Mouse (Mus musculus) heart, adult 10 weeks (tissue): ENCODE data around the gene Cldnd2. TPM values are rescaled to one million over a fixed set of nuclear protein-coding genes. Genes with fewer than 3 reads are reported as not detected.

Experiments
- polyA plus RNA-seq: library from polyadenylated mRNA; stranded (reverse); fragments of 350-450 nt; fragmentation: Illumina TruSeq; extraction: RNeasy Lipid Tissue Mini Kit (QIAGEN cat#74804); gene quantifications from one replicate; pipeline ENCODE4 v1.2.3, GENCODE M21; 2014; ENCODE audit warnings: low read depth, low replicate concordance

Cldnd2 gene
- polyA plus RNA-seq, result not detected

GRCm38 (mm10) chr7:43440482-43440881 lies at the start of gene Cldnd2:
Gene Cldnd2 (plus strand): TSS chr7:43440782.

GRCm38 (mm10) chr7:43408131-43408553 lies 32.4 kb upstream of the Cldnd2 start, which contains the start of gene Siglecg:
Gene Siglecg (plus strand): TSS chr7:43408204.

GRCm38 (mm10) chr7:43427406-43427805 lies 13.2 kb upstream of the Cldnd2 start, which contains the start of gene Lim2:
Gene Lim2 (plus strand): TSS chr7:43427670.

GRCm38 (mm10) chr7:43436341-43437255 lies 4.0 kb upstream of the Cldnd2 start, which contains the start of gene Nkg7:
Gene Nkg7 (plus strand): TSS chr7:43437073.

GRCm38 (mm10) chr7:43443917-43444293 lies 3.3 kb downstream of the Cldnd2 start, which contains the start of the genes Etfb and Gm45233:
Gene Etfb (plus strand): TSS chr7:43444083.
Gene Gm45233 (plus strand): TSS chr7:43444128.

GRCm38 (mm10) chr7:43462851-43463250 lies 22.3 kb downstream of the Cldnd2 start, which contains the start of gene Vsig10l:
Gene Vsig10l (plus strand): TSS chr7:43463151.

GRCm38 (mm10) chr7:43489631-43490125 lies 49.1 kb downstream of the Cldnd2 start, which contains the start of gene Iglon5:
Gene Iglon5 (minus strand): TSS chr7:43490075.

Other genes starting within 250 kb of the Cldnd2 start
- gene Zfp715, start 127.5 kb upstream of the Cldnd2 start, polyA plus RNA-seq, result 25.7 TPM
- not detected for gene Siglecf, start 89.4 kb upstream of the Cldnd2 start, polyA plus RNA-seq
- gene Siglecg, start 32.6 kb upstream of the Cldnd2 start, polyA plus RNA-seq, result 0.42 TPM
- gene Lim2, start 13.1 kb upstream of the Cldnd2 start, polyA plus RNA-seq, result not detected
- not detected for gene Nkg7, start 3.7 kb upstream of the Cldnd2 start, polyA plus RNA-seq
- 1,679 TPM for gene Etfb, start 3.3 kb downstream of the Cldnd2 start, polyA plus RNA-seq
- gene Gm45233, start 3.3 kb downstream of the Cldnd2 start, polyA plus RNA-seq, result not detected
- gene Vsig10l, start 22.4 kb downstream of the Cldnd2 start, polyA plus RNA-seq, result 2.5 TPM
- 0.39 TPM for gene Iglon5, start 49.3 kb downstream of the Cldnd2 start, polyA plus RNA-seq
- gene 4931406B18Rik, start 65.2 kb downstream of the Cldnd2 start, polyA plus RNA-seq, result not detected
- 1.6 TPM for gene Cd33, start 103.6 kb downstream of the Cldnd2 start, polyA plus RNA-seq
- 1.1 TPM for gene Zfp658, start 121.5 kb downstream of the Cldnd2 start, polyA plus RNA-seq
- 2.9 TPM for gene Zfp719, start 138.8 kb downstream of the Cldnd2 start, polyA plus RNA-seq
- gene Zfp819, start 166.4 kb downstream of the Cldnd2 start, polyA plus RNA-seq, result not detected
- not detected for gene Ceacam18, start 193.9 kb downstream of the Cldnd2 start, polyA plus RNA-seq
- gene Siglece, start 219.4 kb downstream of the Cldnd2 start, polyA plus RNA-seq, result 1.2 TPM
- gene Ctu1, start 231.2 kb downstream of the Cldnd2 start, polyA plus RNA-seq, result 2.5 TPM
- not detected for gene Klk14, start 249.6 kb downstream of the Cldnd2 start, polyA plus RNA-seq